Mouse (Mus musculus) CD4-positive, CD25-positive, alpha-beta regulatory T cell, adult 4 months (primary cell): ENCODE results near the gene Ackr4. TPM values are rescaled to one million over a fixed set of nuclear protein-coding genes. Genes with fewer than 3 reads are reported as not detected.

Experiments
- ATAC-seq: one replicate; pipeline ENCODE4 v1.8.0; 2017
- polyA plus RNA-seq, 2 experiments: library from polyadenylated mRNA; unstranded; fragments of 100-300 nt; shearing (Covaris generic); gene quantifications; one replicate each; pipeline ENCODE4 v1.2.1; 2017

The Ackr4 gene
- polyA plus RNA-seq: under 1 TPM; 0.42 to 0.49 TPM

- no peak for ATAC-seq
These were observed at the start of gene Ackr4 for GRCm38 (mm10) chr9:104126833-104127232. Gene Ackr4, minus strand, starts transcription at chr9:104126933.

GRCm38 (mm10) chr9:104172342-104172741 is 45.6 kb upstream of the Ackr4 start:
- ATAC-seq: no peak

DNA sequence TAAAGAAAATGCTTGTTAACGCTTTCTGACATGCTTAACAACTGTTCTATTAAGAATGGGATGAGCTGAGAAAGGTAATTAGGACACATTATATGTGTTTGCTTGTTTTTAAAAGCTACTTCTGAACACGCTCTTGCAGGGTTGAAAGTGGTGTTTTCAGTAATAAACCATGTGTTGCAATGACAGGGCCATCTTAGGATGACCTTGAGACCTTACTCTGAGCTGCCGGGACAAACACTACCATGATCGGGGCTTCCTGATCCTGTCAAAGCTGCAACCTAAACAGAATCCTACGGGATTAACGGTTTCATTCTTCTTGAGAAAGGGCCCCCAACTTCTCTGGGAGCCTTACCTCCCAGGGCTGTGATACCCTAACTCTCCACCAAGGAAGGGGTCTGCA is 44.9 kb upstream of the Ackr4 start:
- no peak for ATAC-seq

GRCm38 (mm10) chr9:104169986-104170385 is 43.3 kb upstream of the Ackr4 start:
- ATAC-seq: no peak

- no peak for ATAC-seq
These were observed 39.2 kb upstream of the Ackr4 start for GRCm38 (mm10) chr9:104165926-104166325.

DNA sequence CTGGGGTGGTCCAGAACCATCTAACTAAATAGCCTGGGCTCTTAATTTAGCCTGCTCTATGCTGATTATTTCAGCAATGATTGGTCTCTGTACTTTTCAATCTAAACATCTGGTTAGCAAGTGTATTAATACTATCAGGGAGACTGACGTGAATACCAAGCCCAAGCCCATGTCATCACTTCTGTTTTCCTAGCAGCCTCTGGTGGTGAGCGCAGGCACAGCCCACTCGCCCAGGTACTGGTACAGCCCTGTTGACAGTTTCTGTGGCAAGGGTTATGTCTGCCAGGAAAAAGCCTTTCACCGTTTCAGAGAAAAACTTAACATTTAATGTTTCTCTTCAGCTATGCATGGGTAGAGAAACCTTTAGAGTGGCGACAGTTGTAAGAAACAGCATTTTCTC is 37.5 kb upstream of the Ackr4 start:
- ATAC-seq: no peak

DNA sequence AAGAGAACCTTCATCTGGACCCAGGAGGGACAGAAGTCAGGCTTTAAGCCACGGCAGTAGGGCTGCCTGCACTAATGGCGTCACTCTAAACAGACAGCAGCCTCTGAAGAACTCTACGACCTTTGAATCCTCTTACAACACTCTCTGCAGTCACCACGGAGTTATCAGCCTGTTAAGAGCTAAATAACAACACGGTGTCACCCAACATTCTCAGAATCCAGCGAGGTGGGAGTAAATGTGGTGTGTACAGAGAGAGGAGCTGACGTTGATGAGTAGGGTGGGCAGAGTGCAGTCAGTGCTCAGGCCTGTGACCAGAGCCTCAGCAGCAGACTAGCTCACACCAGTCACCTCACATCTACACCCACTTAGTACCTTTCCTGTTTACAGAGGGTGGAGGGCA is 34.4 kb upstream of the Ackr4 start:
- no peak for ATAC-seq

DNA sequence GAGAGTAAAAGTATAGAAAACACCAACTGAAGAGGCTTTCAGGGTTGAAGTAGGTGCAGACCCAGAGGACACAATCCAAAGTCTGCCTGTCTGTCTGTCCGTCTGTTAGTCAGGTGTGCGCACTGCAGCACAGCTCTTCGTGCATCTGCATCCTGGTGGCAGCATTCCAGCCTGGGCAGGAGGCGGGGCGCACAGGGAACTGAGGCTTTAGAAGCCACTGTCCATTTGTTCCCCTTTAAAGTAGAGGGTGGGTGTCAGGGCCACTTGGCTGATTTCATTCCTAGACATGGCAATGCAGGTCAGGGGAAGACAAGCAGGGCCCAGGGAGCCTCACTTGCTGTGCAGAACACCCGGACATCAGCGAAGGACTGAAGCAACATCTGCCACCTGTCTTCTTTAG is 30.6 kb upstream of the Ackr4 start:
- no peak for ATAC-seq

GRCm38 (mm10) chr9:104156506-104156905 is 29.8 kb upstream of the Ackr4 start:
- no peak for ATAC-seq

GRCm38 (mm10) chr9:104155100-104155715 is 28.5 kb upstream of the Ackr4 start:
- ATAC-seq: no peak

- ATAC-seq: no peak
These were observed 25.4 kb upstream of the Ackr4 start for GRCm38 (mm10) chr9:104152121-104152520.

GRCm38 (mm10) chr9:104148969-104149368 is 22.2 kb upstream of the Ackr4 start:
- ATAC-seq: no peak

- no peak for ATAC-seq
These were observed 19.9 kb upstream of the Ackr4 start for GRCm38 (mm10) chr9:104146683-104147082.

GRCm38 (mm10) chr9:104144314-104144996 is 17.7 kb upstream of the Ackr4 start:
- no peak for ATAC-seq

GRCm38 (mm10) chr9:104142805-104143204 is 16.1 kb upstream of the Ackr4 start:
- no peak for ATAC-seq

DNA sequence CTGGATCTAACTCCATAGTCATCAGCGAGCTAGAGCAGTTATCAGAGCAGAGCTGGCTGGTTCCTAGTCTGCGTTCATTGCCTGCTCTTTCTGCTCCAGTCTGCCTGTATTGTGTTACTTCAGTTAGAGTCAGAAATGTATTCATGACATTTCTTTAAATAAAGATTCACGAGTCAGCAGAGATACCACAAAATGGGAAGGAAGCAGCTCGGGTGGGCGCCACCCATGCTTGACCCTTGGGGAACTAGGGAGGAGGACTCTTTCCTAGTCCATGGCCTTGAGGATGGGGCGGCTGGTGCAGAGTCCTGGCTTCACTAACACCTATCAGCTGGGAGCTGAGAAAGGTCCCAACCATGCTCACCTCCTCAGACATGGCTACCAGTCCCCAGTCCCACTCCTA is 13.6 kb upstream of the Ackr4 start:
- no peak for ATAC-seq

GRCm38 (mm10) chr9:104130141-104130755 is 3.5 kb upstream of the Ackr4 start:
- no peak for ATAC-seq

DNA sequence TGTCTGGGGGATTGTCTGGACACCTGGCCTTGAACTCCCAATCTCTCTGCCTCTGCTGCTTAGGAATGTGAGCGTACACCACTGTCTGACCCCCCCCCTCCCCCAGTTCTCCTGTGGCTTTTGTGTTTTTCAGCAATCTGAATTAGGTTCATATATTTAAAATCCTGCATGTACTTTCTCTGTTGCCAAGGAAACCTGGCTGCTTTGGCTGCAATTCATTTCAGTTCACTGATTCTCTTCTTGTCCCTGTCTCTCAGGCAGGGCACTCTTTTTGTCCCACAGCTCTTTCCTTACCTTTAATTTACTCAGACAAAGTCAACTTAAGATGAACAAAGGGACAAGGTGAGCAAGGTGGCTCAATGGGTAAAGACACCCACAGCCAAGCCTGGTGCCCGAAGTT is 1.4 kb upstream of the Ackr4 start:
- no peak for ATAC-seq

DNA sequence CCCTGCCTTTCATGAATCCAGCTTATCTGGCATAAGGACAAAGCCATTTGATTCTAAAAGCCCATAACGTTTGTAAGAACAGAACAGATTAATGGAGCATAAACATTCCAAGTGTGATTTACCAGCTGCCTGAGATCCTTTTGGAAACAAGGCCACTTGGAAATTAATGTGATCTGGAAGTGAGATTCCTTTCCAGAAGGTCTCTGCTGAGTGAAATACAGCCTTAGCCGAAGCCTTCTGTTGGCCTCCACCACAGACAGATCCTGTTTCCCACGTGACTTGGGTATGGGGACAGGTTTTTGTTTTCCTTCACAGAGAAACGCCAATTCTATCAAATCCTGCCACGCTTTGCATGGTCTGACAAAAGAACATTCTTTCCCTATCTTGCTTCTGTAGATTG is 3.1 kb downstream of the Ackr4 start:
- ATAC-seq: no peak

DNA sequence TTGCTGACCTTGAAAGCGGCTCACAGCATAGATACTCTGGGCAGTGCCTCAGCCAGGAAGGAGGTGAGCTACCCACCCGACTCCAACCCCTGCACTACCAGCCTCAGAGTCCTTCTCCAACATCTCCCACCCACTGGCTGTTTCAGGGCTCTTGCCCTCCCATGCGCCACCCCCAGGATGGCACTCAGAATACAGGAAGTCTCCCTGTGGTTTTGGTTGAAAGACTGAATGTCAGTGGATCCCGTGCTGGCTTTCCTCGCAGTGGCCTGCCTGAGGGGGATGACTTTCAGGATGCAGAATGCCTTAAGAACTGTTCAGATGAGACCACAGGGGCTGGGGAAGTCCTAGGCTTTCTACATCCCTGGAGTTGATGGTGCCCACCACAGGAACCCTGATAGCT is 3.6 kb downstream of the Ackr4 start:
- no peak for ATAC-seq

- ATAC-seq: no peak
These were observed 17.6 kb downstream of the Ackr4 start for GRCm38 (mm10) chr9:104109151-104109550.

- ATAC-seq: no peak
These were observed 18.1 kb downstream of the Ackr4 start for GRCm38 (mm10) chr9:104108571-104109143.

DNA sequence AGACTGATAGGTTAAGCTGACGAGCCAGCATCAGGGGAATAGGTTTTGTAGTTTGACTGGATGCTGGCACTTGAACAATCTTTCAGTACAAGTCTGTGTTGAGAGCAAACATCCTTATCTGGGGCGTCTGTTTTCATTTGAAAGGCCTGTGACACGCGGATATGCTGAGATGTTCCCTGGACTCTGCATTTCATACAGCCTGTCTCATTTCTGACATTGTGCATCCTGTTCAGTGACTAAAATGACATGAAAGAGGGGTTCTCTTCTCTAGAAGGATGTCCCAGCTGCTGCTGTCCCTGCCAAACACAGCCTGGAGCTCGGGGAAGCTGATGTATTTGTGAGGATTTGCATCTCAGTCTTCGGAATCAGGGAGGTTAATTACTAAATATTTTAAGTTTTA is 19.3 kb downstream of the Ackr4 start:
- ATAC-seq: no peak

DNA sequence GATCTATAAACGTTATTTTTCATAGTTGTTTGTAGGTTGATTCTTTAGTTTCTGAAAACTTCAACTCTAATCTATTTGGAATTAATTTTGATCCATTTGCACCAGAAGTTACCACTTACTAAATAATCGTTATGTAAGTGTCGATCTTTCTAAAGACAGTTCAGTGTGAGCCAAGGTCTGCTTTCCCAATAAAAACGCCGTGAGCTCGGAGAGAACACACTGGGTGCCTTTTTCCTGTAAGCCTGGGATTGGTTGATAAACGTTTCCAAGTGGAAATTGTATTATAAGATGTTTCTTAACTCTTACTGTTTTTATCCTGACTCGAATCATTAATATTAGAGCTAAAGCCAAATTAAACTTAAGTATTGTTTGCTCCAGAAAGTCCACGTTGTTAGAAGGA is 19.8 kb downstream of the Ackr4 start:
- no peak for ATAC-seq
